Mouse (Mus musculus): ENCODE measurements around the gene Stk11ip.

GRCm38 (mm10) chr1:75565616-75566015 is 44.3 kb downstream of the Stk11ip start:
- TF ChIP-seq GATA1 (IDR thresholded peaks at IDR 0.05; ENCODE audit: low read length) (no peak), TAL1 (IDR thresholded peaks at IDR 0.05; ENCODE audit: low read length) (no peak)

All from erythroblast, embryonic 14.5 days (primary cell).